Mouse (Mus musculus) left cerebral cortex, postnatal 4 days (tissue): ENCODE measurements around the gene Slc26a8. TPM values are rescaled to one million over a fixed set of nuclear protein-coding genes. Genes with fewer than 3 reads are reported as not detected.

ENCODE experiments used
- DNase-seq: peaks from one replicate; pipeline ENCODE4 v3.0.0-alpha.2; 2022
- intact Hi-C: fragments of 180-260 bp; cut with DNase I; formaldehyde crosslinking; loops from one replicate; pipeline ENCODE4 v1.15.1; 2025
- total RNA-seq, 2 experiments: library from RNA; stranded (reverse); gene quantifications; 2 replicates each; pipeline ENCODE4 v1.2.3; 2021

The Slc26a8 gene
- total RNA-seq, 2 experiments from 2014 or later, result 6.2 to 10.4 TPM

- no peak for DNase-seq
- intact Hi-C loops, result no loop called here
Measured at GRCm38 (mm10) chr17:28701171-28701570, 11.1 kb upstream of the Slc26a8 start.

- intact Hi-C loops, result no loop called here
- no peak for DNase-seq
Measured at GRCm38 (mm10) chr17:28699789-28700188, 9.8 kb upstream of the Slc26a8 start.

DNA sequence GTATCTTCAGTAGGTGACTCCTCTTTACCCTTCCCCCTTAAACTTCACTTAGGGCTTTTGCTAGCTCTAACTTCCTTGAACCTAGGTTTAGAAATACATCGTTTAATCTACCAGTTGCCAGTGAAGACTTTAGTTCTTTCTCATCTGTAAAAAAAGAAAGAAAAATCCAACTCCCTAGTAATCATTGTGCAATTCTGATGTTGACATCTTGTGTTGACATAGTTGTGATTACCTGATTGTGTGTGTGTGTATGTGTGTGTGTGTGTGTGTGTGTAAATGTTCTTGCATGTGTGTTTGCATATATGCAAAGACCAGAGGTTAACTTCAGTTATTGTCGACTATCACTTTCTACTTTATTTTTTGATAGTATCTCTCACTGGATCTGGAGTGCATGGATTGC, 8.6 kb upstream of the Slc26a8 start:
- intact Hi-C loops, result no loop called here
- DNase-seq, result no peak

- no peak for DNase-seq
- intact Hi-C loops, result no loop called here
Measured at GRCm38 (mm10) chr17:28698245-28698644, 8.2 kb upstream of the Slc26a8 start.

DNA sequence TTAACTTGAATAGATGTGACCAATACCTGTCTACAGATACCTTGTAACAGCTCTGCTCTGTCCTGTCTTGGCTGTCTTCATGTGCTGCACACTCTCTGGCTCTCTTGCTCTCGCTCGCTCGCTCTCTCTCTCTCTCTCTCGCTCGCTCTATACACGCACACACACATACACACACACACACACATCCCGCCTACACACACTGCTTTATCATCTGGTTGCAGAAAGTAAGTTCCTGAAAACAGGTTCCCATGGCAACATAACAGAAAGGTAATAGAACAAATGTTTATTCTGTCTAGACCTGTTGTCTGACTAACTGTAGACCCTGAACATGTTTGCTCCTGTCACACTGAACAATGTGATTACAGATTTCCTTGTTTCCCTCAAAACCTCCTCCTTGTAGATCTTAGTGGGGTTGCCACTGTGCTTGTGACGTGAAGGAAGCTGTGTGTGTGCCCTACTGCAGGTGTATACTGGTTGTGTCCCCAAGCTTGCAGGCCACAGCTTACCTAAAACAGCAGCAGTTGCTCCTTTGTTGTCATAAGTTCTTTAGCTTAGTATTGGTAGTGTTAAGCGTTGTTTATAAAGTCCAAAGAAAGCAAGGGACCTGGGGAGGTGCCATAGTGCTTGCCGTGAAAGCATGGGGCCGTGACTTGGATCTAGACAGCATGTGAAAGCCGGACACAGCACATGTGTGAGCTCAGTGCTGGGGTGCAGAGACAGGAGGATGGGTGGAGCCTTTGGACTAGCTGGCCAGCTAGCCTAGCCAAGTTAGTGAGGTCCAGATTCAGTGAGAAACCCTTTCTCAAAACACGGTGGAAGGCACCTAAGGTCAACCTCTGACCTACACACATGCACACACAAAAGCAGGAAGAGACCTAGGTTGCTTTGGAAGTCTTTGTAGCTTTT, 7.5 kb upstream of the Slc26a8 start:
- intact Hi-C loops, result no loop called here
- DNase-seq, result no peak

DNA sequence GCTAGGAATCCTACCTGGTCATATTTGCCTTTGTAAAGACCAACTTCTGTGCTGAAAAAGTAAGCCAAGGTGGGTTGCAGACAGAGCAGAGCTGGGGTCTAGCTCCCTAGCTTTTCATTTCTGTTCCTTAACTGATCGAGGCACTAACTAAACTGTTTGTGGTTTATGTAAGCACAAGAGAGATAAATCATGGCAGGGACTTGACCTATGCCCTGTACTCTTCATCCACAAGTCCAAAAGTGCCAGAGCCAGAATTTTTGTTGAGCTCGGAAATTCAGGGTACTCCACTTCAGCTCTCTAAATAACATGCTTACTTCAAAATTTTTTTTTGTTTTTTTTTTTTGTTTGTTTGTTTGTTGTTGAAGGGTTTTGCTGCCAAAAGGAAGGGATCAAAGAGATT, 6.6 kb upstream of the Slc26a8 start:
- DNase-seq, result no peak
- intact Hi-C loops, result no loop called here

DNA sequence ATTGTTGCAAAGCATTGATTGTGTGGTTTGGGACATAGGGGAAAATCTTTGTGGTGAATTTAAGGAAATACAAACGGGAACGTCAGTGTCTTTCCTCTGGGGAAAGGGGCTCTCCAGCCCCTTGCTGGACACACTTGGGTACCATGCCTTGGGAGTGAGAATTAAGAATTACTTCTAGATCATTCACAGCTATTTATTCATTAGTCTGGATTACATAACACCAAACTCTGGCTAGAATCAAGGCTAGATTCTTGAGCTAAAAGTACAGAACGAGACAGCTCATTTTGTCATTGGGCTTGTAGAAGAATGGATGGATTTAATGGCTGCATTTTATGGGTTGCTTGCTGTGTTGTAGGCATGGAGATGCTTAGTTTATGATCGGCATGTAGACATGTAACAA, 4.8 kb upstream of the Slc26a8 start:
- intact Hi-C loops, result loop anchor here (5.0 kb wide), 1 partner anchor 73 kb away; the partner anchor contains the start of gene Srpk1
- no peak for DNase-seq

DNA sequence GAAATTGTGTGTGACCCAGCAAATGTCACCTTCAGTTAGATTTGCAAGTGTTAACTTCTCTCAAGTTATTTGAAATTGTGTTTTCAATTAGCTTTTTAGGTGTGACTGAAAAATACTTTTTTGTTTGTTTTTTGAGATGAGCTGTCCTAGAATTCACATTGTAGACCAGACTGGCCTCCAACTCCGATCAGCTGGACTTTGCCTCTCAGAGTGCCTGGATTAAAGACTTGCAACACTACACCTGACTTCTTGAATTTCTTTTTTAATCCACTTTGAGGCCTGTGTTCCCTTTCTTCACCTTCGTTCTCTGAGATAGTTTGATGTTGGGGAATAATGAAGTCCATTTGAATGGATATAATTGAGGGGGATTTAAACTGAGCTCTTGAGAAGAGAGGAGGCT, 4.0 kb upstream of the Slc26a8 start:
- DNase-seq, result no peak
- intact Hi-C loops, result loop anchor here (5.0 kb wide), 1 partner anchor 72 kb away; the partner anchor contains the start of gene Srpk1

GRCm38 (mm10) chr17:28693086-28693485, 3.1 kb upstream of the Slc26a8 start:
- DNase-seq, result no peak
- intact Hi-C loops, result loop anchor here (5.0 kb wide), 1 partner anchor 71 kb away; the partner anchor contains the start of gene Srpk1

DNA sequence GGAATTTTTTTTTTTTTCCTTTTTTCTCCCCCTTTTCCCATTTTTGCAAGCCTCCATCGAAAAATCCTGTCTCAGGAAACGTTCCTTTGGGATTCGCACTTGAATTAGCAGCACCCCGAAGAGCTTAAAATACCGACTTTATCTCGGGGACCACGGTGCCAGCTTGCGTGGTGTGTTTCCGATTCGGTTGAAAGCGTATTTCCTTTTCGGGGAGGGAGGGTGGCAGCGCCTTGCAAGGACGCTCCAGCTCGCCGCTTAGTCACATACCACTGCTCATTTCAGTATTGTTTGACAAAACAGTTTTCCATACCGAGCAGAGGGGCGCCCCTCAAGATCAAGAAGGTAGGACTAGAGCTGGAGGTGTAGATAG, 2.3 kb upstream of the Slc26a8 start:
- DNase-seq, result peak; percentile 19

GRCm38 (mm10) chr17:28691687-28692340, 1.8 kb upstream of the Slc26a8 start:
- intact Hi-C loops, result loop anchor here (5.0 kb wide), 1 partner anchor 70 kb away; the partner anchor contains the start of gene Srpk1
- DNase-seq, result peak; percentile 42

More for the DNA sequence above, 2.3 kb upstream of the Slc26a8 start:
- intact Hi-C loops, result loop anchor here (5.0 kb wide), 1 partner anchor 70 kb away; the partner anchor contains the start of gene Srpk1

DNA sequence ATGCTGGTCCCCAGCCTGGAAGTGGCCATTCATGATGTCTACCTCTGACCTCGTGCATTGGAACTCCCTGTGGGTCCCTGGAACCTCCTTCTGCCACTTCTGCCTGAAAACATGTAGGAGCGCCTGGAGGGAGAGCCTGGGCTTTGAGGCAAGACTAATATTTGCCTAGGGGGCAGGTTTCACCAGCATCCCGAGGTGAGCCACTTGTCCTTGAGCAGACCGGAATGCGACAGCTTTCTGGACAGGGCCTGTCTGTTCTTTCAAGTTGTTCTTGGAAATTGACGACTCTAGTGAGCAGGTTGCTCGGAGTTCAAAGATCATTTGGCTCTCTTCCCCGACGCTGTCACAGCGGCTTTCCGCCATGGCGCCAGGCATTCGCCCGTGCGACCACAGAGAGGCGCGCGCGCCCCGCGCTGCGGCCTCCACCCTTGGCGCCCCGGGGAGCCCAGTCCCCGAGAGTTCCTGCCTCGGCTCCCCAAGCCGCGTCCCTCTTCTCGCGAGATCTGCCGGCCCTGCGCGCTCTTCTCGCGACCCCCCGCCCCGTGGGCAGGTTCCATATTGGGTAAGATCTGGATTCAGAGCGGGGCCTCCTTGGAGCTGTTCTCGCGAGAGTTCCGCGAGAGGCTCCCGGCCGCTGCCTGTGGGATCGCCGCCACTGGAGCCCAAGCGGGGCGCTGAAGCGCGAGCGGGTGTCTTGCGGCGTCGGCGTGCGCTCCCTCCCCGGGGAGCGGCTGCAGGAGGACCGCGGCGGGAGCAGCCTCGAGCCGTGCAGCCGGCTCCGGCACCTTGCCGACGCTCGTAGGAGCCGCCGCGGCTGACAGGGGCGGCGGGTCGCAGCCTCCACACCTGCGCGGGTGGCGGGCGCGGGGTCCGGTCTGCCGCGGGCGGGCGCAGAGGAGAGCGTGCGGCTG, 998 bp upstream of the Slc26a8 start, which contains the start of gene Mapk14:
Gene Mapk14 (plus strand): TSS at position 554 of the 911 bp plus-strand sequence.
- intact Hi-C loops, result loop anchor here (5.0 kb wide), 1 partner anchor 69 kb away; the partner anchor contains the start of gene Srpk1
- DNase-seq, result peak; percentile 99

GRCm38 (mm10) chr17:28687354-28687753, 2.7 kb downstream of the Slc26a8 start:
- intact Hi-C loops, result no loop called here
- no peak for DNase-seq

GRCm38 (mm10) chr17:28684631-28685030, 5.4 kb downstream of the Slc26a8 start:
- no peak for DNase-seq
- intact Hi-C loops, result no loop called here

DNA sequence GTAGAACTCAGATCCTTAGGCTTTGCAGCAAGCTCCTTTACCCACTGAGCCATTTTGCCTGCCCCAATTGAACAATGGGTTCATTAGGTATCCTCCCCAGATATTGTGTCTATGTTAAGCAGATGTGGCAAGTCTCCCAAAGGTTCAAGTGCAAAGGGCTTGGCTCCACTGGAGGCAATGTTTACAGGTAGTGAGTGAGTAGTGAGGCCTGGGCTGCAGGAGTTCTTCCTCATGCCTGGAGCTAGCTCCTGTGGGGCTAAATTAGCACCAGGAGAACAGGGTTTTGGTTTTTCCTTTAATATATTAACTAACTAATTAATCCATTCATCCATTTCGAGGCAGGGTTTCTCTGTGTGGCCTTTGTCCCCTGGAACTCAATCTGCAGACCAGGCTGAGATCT, 6.4 kb downstream of the Slc26a8 start:
- intact Hi-C loops, result no loop called here
- no peak for DNase-seq

GRCm38 (mm10) chr17:28682311-28683084, 7.5 kb downstream of the Slc26a8 start:
- intact Hi-C loops, result no loop called here
- no peak for DNase-seq

GRCm38 (mm10) chr17:28659564-28659963, 30.5 kb downstream of the Slc26a8 start:
- intact Hi-C loops, result no loop called here
- no peak for DNase-seq

DNA sequence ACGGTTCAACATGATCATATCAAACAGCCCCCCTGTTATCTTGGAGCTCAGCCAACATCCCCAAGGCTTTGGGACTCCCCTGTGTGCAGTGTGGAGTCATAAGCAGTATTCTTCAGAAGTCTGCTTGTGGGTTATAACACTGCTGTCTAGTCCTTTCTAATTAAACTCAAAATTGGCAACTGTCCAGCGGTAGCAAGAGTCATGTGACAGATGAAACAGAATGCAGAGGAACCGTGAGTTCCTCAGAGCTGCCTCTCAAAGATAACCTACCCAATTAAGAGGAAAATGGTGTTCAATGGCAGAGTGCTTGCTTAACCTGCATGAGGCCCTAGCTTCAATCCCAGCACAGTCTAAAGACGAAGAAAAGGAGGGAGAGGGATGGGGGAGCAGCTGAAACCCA, 32.1 kb downstream of the Slc26a8 start:
- intact Hi-C loops, result no loop called here
- no peak for DNase-seq

DNA sequence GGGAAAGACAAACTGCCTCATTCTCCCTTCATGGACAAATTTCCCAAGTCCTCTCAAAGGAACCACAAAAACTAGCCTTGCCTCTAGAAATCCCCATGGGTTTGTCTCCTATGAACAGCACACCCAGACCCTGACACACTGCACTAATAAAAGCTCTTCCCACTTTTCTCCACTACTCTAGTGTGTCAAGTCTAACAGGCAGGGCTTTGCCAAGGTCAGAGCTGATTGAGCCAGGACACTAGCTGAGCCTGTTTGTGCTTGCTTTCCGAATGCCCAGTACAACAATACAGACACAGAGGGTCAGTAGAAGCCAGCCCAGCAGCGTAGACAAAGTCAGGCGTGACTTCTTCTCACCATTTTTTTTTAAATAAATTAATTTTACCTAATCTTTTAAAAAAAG, 39.8 kb downstream of the Slc26a8 start:
- intact Hi-C loops, result no loop called here
- no peak for DNase-seq
